Mouse (Mus musculus) liver, adult 2 months (tissue): Measurements from ENCODE around the gene Gm45623.

Source experiments
- CTCF ChIP-seq: fragments of 200-500 bp; IDR thresholded peaks from 2 replicates; pipeline ENCODE4 v1.5.1; 2011; ENCODE audit warnings: low read depth, low read length, control low read depth
- POLR2A ChIP-seq: fragments of 200-500 bp; IDR thresholded peaks from 2 replicates; pipeline ENCODE4 v1.6.1; 2011; ENCODE audit warnings: low read length, control low read depth; ENCODE audit not compliant: insufficient read depth; ENCODE audit errors: extremely low read depth

DNA sequence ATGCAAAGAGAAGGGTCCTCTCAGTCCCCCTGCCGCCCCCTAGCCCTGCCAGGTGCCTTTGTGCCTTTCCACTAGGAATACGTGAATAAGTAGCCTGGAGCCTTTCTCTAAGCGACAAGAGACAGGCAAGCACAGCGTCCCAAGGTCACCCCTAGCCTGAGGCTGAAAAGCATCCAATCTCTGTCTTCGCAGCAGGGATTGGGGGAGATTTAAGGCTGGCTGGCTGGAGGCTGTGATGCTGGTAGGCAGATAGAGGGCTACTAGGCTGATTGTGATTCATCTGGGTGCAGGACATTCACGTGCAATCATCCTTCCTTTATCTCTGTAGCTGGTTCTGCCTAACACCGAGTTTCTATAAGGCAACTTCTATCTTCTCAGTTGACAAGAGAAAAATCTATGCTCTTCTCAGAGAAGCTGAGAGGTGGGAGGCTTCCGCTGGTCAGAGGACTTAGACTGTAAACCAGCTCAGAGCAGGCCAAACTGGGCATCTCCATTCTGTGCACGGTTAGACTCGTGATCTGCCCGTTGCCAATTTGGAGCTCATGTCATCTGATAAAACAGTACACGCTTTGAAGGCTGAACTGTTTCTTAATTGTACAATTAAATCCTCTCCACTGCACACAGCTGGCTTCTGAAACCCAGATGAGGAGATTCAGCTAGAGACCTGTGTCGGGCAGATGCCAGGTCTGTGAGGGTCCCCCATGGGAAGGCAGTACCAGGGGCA, 27.3 kb upstream of the Gm45623 start:
- TF ChIP-seq CTCF (no peak), POLR2A (no peak)
